Mouse (Mus musculus): ENCODE measurements at regions not wholly inside any gene's neighbourhood (a gene's known extent, or its start where the extent isn't known, plus 50 kb on each side); places are given as distances from the start of the nearest gene placed in this dataset.

DNA sequence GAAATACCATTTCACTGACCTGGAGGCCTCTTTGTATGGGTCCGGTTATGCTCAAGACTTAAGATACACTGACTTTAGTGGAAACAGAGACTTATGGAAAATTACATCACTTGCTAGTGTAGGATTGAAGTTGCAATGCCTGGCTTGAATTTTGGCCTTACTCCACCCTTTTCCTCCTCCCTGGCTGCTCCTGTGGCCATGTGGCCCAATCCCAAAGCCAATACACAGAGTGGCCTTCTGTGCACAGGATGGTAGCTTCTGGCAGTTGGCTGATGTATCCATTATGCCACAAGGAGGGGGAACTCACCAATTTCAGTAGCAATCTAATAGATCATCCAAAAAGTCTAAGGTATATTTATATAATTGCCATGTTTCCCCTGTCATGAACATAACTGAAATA is 292.4 kb downstream of the Osr1 start:
- TF ChIP-seq CTCF (conservative IDR thresholded peaks at IDR 0.05; ENCODE audit: insufficient read depth, insufficient read length, low read depth, low read length) (no peak), POLR2A (IDR thresholded peaks at IDR 0.05; ENCODE audit: low read depth, low read length) (no peak)
